Mouse (Mus musculus): Measurements from ENCODE around the gene Slc4a1ap.

- TF ChIP-seq CTCF (conservative IDR thresholded peaks at IDR 0.05 in 1 of 2, IDR thresholded peaks at IDR 0.05 in 1 of 2; ENCODE audit: low read depth in 2 of 2, low read length in 2 of 2) (no peak), KAT2A (IDR thresholded peaks at IDR 0.05; ENCODE audit: insufficient replicate concordance, low read length) (no peak)
Measured at GRCm38 (mm10) chr5:31563905-31564304, 37.1 kb downstream of the Slc4a1ap start.
